Mouse (Mus musculus) adrenal gland, postnatal 14 days (tissue): ENCODE measurements around the gene Rcan2. TPM values are rescaled to one million over a fixed set of nuclear protein-coding genes. Genes with fewer than 3 reads are reported as not detected.

Source experiments
- DNase-seq: peaks from one replicate; pipeline ENCODE4 v3.0.0; 2021; ENCODE audit warnings: mixed read lengths
- total RNA-seq: library from RNA; stranded (reverse); gene quantifications from 2 replicates; pipeline ENCODE4 v1.2.3, GENCODE M21; 2021

The Rcan2 gene
- total RNA-seq, 1 experiment from 2014 or later = 4.3 TPM

GRCm38 (mm10) chr17:44077843-44078160 is 276.7 kb downstream of the Rcan2 start:
- no peak for DNase-seq

DNA sequence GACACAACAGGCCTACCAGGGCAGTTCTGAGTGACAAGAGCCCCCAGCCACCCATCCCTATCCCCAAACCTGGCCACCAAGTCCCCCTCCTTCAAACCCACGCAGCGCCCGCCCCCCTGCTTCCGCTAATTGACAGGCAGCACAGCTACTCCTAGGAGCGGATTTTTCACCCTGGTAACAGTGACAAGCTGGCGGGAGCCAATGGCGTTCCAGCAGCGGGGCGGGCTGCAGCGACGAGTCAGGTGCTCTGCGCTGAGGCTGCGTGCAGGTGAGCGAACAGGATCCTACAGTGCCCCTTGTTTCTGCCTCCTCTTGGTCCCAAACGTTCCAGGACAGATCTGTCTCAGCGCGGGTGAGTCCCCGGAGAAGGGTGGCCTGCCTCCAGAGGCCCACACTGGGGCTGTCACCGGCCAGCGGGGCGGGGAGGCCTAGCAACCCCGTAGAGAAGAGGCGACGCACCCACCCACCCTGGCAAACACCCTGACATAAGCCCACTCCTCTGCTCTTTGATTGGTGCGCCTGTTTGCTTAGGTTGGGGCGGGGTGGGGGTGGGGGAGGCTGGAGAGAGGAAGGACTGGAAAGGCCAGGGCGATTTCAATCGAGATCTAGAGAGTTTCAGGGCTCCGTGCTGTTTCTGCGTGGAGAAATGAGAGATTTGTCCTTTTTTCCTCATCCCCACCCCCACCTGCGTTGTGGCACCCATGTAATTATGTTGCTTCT is 277.6 kb downstream of the Rcan2 start, which contains the start of gene Enpp5:
Gene Enpp5 (plus strand): TSS at position 183 of the 720 bp plus-strand sequence.
- peak; percentile 93 for DNase-seq

- DNase-seq = no peak
Measured at GRCm38 (mm10) chr17:44083156-44083555, 282.0 kb downstream of the Rcan2 start.

GRCm38 (mm10) chr17:44088226-44088625 is 287.1 kb downstream of the Rcan2 start:
- DNase-seq = no peak

Other genes with a start within 250 kb of the Rcan2 start
- gene Pla2g7, start 233.3 kb upstream of the Rcan2 start, total RNA-seq = 23.3 and 26.2 TPM in 2 replicates
- gene Tdrd6, start 171.1 kb upstream of the Rcan2 start, total RNA-seq = not detected in 2 replicates
- 3.1 and 4.6 TPM in 2 replicates for gene Slc25a27, start 134.1 kb upstream of the Rcan2 start, total RNA-seq
- gene Cyp39a1, start 133.9 kb upstream of the Rcan2 start, total RNA-seq = 6.3 and 12.3 TPM in 2 replicates